Mouse (Mus musculus): ENCODE measurements around the gene Nlrp3. TPM values are rescaled to one million over a fixed set of nuclear protein-coding genes. Genes with fewer than 3 reads are reported as not detected.

Nlrp3 gene
- under 1 TPM; 0.72 to 0.88 TPM for total RNA-seq (2021)
- long read RNA-seq, experiment 1: 0 reads
- long read RNA-seq, experiment 2: 0 reads

DNA sequence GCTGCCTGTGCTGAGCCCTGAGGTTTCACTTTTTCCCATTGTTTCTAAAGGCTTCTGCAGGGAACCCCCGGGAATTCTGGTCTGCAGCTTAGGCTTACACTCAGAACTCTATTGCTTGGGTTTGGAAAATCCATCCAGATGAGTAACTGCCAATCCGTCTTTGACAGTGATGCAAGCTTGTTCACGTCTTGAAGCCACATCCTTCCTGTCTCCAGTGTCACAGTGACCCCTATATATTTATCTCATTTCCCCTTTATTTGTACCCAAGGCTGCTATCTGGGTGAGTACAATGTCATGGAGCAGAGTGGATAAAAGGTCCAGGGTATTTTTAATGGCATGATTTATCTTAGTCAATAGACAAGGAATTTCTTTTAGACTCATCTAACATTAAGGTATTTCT, at the start of gene Nlrp3:
Gene Nlrp3, plus strand, starts transcription at position 245 of the 400 bp plus-strand sequence.
- peak within 1 kb of the TSS; percentile 54; the same call in 1 of the 2 replicates for H3K27ac ChIP-seq
- intact Hi-C loops (cut with DNase I): no loop called here

DNA sequence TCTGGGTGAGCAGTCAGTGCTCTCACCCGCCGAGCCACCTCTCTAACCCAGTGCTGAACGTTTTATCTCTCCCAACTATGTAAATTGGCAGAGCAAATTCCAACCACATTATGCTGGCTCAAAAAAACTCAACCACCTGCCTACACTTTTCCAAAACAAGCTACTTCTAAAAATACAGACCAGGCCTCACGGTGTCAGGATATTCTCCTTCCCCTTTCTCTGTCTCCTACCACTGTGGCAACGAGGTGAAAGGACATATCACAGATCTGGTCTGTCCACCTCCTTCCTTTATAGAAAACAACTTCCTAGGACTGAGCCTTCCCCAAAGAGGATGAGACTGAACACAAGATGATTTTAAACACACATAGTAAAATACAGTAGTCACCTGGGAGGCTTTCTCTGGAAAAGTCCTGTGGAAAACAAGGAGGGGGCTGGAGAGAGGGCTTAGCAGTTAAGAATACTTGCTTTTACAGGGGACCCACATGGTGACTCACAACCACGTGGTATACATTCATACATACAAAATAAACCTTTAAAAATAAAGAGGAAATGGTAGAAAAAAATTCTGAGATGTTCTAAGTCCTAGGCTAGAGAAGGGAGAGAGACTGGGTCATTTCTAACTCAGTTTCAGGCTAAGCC, 44.6 kb upstream of the Nlrp3 start:
- TF ChIP-seq CTCF (IDR thresholded peaks at IDR 0.05): no peak
- DNase-seq (ENCODE audit: extremely low spot score in 1 of 2, low spot score in 2 of 2): no peak
- H3K4me3 ChIP-seq: no peak overlapping the region
- H3K27ac ChIP-seq: peak overlapping the region; percentile 83
- intact Hi-C loops (cut with DNase I): no loop called here

More for the DNA sequence above, at the start of gene Nlrp3:
- H3K4me3 ChIP-seq: no peak within 1 kb of the TSS
- TF ChIP-seq CTCF (IDR thresholded peaks at IDR 0.05): no peak
- DNase-seq (ENCODE audit: extremely low spot score in 1 of 2, low spot score in 2 of 2): no peak

DNA sequence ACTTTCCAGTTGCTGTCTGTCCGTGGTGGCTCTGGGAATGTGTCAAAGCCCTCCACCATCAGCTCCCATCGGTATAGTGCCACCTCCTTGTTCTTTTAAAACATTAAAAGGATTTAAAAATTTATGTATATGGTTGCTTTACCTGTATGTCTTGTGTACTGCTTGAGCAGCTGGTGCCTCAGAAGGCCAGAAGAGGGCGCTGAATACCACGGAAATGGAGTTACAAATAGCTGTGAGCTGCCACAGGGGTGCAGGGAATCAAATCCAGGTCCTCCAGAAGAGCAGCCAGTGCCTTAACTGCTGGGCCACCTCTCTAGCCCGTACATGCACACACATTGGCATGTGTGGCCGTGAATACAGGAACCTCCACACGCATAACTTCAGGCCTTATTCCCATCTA, 43.6 kb upstream of the Nlrp3 start:
- no peak for DNase-seq (ENCODE audit: extremely low spot score in 1 of 2, low spot score in 2 of 2)
- no peak overlapping the region for H3K4me3 ChIP-seq
- peak overlapping the region; percentile 83 for H3K27ac ChIP-seq
- intact Hi-C loops (cut with DNase I): no loop called here
- TF ChIP-seq CTCF (IDR thresholded peaks at IDR 0.05): no peak; the same call in 1 of the 2 replicates

DNA sequence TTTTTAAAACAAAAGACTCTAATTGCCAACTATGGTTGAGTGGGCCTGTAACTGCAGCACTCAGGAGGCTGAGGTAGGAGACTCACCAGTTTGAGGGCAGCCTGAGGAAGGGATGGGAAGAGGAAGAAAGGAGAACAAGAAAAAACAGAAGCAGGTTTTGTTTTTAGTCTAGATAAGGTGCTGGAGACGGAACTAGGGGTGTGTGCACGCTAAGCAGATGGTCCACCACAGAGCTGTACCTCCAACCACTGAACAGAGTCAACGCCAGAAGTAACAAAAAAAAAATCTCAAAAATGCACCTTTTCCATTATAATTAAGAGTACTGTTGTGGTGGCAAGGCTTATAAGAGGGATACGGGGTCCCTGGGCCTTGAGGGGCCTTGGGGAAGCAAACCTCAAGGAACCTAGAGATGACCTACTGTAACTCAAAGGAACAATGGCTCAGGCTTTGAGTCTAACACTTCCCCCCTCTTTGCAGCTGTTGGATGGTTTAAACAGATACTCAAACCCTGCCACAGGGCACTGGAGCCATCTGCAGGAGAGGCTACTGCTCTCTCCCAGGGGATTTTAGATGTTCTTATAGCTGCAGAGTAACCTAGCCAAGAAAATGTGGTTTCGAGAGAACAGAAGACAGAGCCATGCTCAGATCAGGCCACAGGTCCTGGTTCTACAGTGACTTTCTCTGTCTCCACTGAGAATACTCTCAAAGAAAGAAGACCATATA, 39.2 kb upstream of the Nlrp3 start:
- no peak overlapping the region for H3K27ac ChIP-seq
- DNase-seq (ENCODE audit: extremely low spot score in 1 of 2, low spot score in 2 of 2): no peak
- H3K4me3 ChIP-seq: no peak overlapping the region
- intact Hi-C loops (cut with DNase I): no loop called here
- no peak for TF ChIP-seq CTCF (IDR thresholded peaks at IDR 0.05)

DNA sequence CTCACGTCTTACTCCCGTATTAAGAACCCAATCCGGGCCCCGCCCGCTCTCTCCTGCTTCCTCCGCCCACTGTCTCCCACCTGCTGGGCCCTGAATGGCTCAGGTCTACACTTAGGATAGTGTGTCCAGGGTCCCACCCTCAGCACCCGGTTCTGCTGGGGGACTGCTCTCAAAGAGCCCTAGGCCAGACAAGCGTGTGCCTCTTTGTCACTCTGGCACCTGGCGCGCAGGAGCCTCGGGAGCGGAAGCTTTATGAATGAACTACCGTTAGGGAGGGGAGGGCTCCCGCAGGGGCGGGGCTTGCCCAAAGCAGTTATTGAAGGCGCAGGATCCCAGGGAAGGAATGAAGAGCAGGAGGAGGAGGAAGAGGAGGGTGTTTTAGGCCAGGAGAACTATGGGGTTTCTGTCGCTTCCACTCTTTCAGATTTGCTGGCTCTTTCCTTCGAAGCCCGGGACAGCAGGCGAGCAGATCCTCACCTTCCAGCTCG, 36.0 kb upstream of the Nlrp3 start:
- H3K27ac ChIP-seq: peak overlapping the region; percentile 92
- intact Hi-C loops (cut with DNase I): no loop called here
- peak; percentile 53 to 62 for DNase-seq (ENCODE audit: extremely low spot score in 1 of 2, low spot score in 2 of 2)
- H3K4me3 ChIP-seq: peak overlapping the region; percentile 74
- no peak for TF ChIP-seq CTCF (IDR thresholded peaks at IDR 0.05)

DNA sequence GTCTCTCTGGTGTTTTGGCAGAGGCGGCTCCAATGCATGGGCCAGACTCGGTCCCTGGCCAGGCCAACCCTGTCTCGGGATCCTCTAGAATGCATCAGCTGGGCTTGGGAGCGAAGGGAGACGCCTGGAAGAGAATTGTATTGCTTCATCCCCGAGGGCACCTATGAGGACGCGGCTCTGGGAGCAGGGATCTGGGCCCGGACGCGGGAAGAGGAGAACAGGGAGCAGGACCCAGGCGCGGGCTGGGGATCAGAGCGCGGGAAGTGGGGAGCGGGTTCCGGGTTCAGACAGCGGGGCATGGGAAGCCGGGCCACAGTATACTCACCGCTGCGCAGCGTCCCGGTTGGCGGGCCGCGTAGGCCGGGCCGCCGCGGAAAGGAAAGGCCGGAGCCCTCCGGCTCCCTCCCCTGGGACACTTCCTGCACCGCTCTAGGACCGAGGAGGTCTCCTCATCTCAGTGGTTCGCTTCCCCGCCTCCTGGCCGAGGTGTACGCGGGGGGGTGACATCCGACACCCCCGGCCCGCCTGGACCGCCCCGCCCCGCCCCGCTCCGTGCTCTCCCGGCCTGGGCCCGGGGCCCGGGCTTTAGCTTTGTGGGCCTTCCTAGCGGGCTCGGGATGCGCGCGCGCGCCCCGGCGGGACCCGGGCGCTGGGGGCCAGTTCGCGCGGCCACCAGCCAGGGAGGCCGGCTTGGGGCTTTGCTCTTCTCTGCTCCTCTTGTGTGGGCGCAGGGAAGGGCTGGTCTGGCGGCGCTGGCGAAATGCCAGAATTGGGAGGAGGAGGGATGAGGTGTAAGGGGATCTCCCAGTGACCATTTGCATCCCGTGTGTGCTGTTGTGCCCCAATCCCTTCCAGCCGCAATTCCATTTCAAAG, 35.3 kb upstream of the Nlrp3 start:
- Histone ChIP-seq H3K27ac (peak overlapping the region; percentile 92), H3K4me3 (peak overlapping the region; percentile 74)
- peak; percentile 67 to 71 for DNase-seq (ENCODE audit: extremely low spot score in 1 of 2, low spot score in 2 of 2)
- no peak for TF ChIP-seq CTCF (IDR thresholded peaks at IDR 0.05)
- intact Hi-C loops (cut with DNase I): no loop called here

DNA sequence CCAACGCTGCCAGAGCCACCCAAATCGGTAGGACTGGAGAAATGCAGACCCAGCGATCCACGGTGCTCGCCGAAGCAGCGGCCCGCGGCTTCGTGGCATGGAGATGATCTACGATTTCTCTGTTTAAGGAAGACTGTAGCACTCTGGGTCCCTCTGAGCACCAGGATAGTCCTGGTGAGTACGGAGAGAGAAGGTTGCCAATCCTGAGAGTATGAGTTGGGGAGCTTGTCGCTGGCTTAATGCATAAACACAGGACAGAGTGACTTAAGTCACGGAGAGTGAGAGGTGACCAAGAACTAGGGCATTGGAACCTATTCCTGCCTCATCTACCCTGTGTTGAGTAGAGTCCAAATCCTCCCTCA, 34.7 kb upstream of the Nlrp3 start:
- H3K4me3 ChIP-seq: peak overlapping the region; percentile 74
- intact Hi-C loops (cut with DNase I): no loop called here
- peak overlapping the region; percentile 92 for H3K27ac ChIP-seq
- no peak for TF ChIP-seq CTCF (IDR thresholded peaks at IDR 0.05)
- DNase-seq (ENCODE audit: extremely low spot score in 1 of 2, low spot score in 2 of 2): no peak

DNA sequence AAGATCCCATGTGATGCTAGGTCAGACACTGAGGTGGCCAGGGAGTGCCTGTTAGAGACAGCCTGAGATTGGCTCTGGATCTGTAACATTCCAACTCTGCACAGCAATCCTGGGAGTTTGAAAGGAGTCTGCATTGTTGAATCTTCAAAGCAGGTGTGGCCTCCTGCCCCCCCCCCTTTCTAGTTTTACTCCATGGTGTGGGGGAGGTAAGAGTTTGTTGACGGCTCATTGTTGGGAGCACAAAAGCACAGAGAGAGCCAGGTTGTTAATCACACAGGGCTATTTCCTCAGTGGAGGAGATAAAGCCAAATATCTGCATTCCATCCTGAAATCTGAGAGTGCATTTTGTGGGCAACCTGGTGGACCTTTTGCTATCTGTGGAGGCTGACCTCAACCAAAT, 29.8 kb upstream of the Nlrp3 start:
- intact Hi-C loops (cut with DNase I): no loop called here
- TF ChIP-seq CTCF (IDR thresholded peaks at IDR 0.05): no peak
- H3K4me3 ChIP-seq: no peak overlapping the region
- no peak overlapping the region for H3K27ac ChIP-seq
- DNase-seq (ENCODE audit: extremely low spot score in 1 of 2, low spot score in 2 of 2): no peak

DNA sequence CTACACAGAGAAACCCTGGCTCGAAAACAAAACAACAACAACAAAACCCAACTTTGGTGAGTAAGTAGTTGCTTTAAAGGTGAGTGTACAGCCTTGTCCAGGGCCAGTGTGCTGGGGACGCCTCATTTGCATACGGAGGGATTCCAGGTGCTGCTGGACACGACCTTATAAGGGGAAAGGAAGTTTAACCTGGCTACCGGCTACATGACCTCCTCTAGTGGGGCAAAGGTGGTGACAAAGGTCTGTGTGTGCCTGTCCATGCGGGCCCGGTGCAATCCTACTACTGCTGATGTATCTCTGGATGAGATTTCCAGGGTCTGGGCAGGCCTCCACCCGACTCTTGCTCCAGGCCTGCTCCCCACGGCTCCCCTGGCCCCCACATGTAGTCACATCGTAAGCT, 28.6 kb upstream of the Nlrp3 start:
- intact Hi-C loops (cut with DNase I): no loop called here
- no peak for DNase-seq (ENCODE audit: extremely low spot score in 1 of 2, low spot score in 2 of 2)
- TF ChIP-seq CTCF (IDR thresholded peaks at IDR 0.05): no peak
- Histone ChIP-seq H3K27ac (no peak overlapping the region), H3K4me3 (no peak overlapping the region)

DNA sequence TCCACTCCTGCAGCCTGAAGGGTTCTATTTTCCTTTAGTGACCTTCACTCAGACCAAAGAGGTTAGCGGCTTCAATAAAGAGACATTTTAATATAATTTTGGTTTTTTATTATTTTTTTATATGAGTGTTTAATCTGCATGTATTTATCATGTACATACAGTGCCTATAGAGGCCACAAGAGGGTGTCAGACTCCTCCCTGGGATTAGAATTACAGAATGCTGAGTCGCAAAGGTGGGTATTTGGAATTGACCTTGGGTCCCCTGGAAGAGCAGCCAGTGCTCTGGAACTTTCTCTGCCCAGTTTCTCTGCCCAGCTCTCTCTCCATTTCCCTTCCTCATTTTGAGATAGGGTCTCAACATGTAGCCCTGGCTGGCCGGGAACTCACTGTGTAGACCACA, 27.8 kb upstream of the Nlrp3 start:
- no peak overlapping the region for H3K4me3 ChIP-seq
- intact Hi-C loops (cut with DNase I): no loop called here
- no peak for DNase-seq (ENCODE audit: extremely low spot score in 1 of 2, low spot score in 2 of 2)
- TF ChIP-seq CTCF (IDR thresholded peaks at IDR 0.05): peak; percentile 49
- H3K27ac ChIP-seq: no peak overlapping the region

DNA sequence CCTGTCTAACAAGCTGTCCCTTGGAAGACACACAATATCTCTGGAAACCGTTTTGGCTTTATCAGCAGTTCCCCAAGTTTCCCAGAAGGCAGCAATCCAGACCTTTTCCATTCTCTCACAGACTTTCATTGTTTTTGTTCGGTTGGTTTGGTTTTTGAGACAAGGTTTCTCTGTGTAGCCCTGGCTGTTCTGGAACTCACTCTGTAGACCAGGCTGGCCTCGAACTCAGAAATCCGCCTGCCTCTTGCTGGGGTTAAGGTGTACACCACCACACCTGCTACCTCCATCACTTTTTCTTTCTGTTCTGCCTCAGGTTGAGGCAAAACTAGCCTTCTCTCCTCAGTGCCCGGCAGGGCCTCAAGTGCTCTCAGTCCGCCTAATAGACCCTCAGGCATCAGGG, 27.0 kb upstream of the Nlrp3 start:
- intact Hi-C loops (cut with DNase I): no loop called here
- Histone ChIP-seq H3K27ac (no peak overlapping the region), H3K4me3 (no peak overlapping the region)
- DNase-seq (ENCODE audit: extremely low spot score in 1 of 2, low spot score in 2 of 2): no peak
- no peak for TF ChIP-seq CTCF (IDR thresholded peaks at IDR 0.05)

DNA sequence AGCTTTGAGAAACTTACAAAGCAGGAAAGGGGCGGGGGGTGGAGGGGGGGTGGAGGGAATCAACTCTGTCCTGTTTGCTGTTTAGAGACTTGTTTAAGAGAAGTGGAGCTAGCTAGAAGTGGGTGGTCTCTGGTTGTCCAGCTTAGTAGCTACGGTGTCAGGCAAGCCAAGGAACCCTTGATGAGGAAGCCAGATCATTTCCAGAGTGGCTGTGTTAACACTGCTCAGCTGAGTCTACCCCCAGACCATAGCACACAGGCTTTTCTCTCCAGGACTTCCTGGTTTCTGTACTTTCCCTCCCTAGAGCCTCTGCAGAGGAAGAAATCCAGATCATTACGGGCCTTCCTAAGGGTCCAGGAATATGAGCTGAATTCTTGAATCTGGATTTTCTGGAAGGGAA, 26.6 kb upstream of the Nlrp3 start:
- no peak for DNase-seq (ENCODE audit: extremely low spot score in 1 of 2, low spot score in 2 of 2)
- intact Hi-C loops (cut with DNase I): no loop called here
- Histone ChIP-seq H3K4me3 (no peak overlapping the region), H3K27ac (no peak overlapping the region)
- TF ChIP-seq CTCF (IDR thresholded peaks at IDR 0.05): no peak

Measured in left cerebral cortex, adult 2 months (tissue).